Mouse (Mus musculus): ENCODE measurements around the gene Miox. TPM values are rescaled to one million over a fixed set of nuclear protein-coding genes. Genes with fewer than 3 reads are reported as not detected.

The Miox gene
- total and polyA plus RNA-seq, 3 experiments: not detected

- intact Hi-C loops (cut with DNase I): no loop called here
- DNase-seq: no peak
- H3K27me3 ChIP-seq (ENCODE audit: control insufficient read depth, insufficient read depth, low read length): no peaks in the 10 kb centered on the region
- H3K36me3 ChIP-seq (ENCODE audit: control insufficient read depth, insufficient read depth, low read length): no peaks in the 10 kb centered on the region
- no peaks in the 10 kb centered on the region for H3K79me2 ChIP-seq (replicated peaks; ENCODE audit: control insufficient read depth, insufficient read depth, low read length)
- 76% methylated on average over 17 of the region's 17 CpGs for WGBS
- H3K9ac ChIP-seq (ENCODE audit: low read depth, low read length): no peak overlapping the region
- H3K27ac ChIP-seq: no peak overlapping the region
- H3K4me3 ChIP-seq: no peak overlapping the region
- TF ChIP-seq EP300 (IDR thresholded peaks at IDR 0.05; ENCODE audit: insufficient read depth, low read depth, low read length): no peak
- TF ChIP-seq CTCF (IDR thresholded peaks at IDR 0.05): no peak
- TF ChIP-seq POLR2A (IDR thresholded peaks at IDR 0.05; ENCODE audit: insufficient read depth, low read depth, low read length): no peak
- H3K4me1 ChIP-seq (ENCODE audit: control insufficient read depth, insufficient read depth, low read length): no peaks in the 10 kb centered on the region
These were observed 758 bp downstream of the Miox start for GRCm38 (mm10) chr15:89334774-89335537.

GRCm38 (mm10) chr15:89336422-89336821, 2.2 kb downstream of the Miox start:
- Histone ChIP-seq H3K4me1 (ENCODE audit: control insufficient read depth, insufficient read depth, low read length) (no peaks in the 10 kb centered on the region), H3K27me3 (ENCODE audit: control insufficient read depth, insufficient read depth, low read length) (no peaks in the 10 kb centered on the region), H3K9ac (ENCODE audit: low read depth, low read length) (no peak overlapping the region), H3K36me3 (ENCODE audit: control insufficient read depth, insufficient read depth, low read length) (no peaks in the 10 kb centered on the region), H3K27ac (no peak overlapping the region), H3K79me2 (replicated peaks; ENCODE audit: control insufficient read depth, insufficient read depth, low read length) (no peaks in the 10 kb centered on the region), H3K4me3 (no peak overlapping the region)
- DNase-seq: no peak
- TF ChIP-seq CTCF (IDR thresholded peaks at IDR 0.05) (no peak), POLR2A (IDR thresholded peaks at IDR 0.05; ENCODE audit: insufficient read depth, low read depth, low read length) (no peak), EP300 (IDR thresholded peaks at IDR 0.05; ENCODE audit: insufficient read depth, low read depth, low read length) (no peak)
- intact Hi-C loops (cut with DNase I): no loop called here
- 84% methylated on average over 14 of the region's 14 CpGs for WGBS

- WGBS: 87% methylated on average over 2 of the region's 2 CpGs
- TF ChIP-seq POLR2A (IDR thresholded peaks at IDR 0.05; ENCODE audit: insufficient read depth, low read depth, low read length) (no peak), EP300 (IDR thresholded peaks at IDR 0.05; ENCODE audit: insufficient read depth, low read depth, low read length) (no peak), CTCF (IDR thresholded peaks at IDR 0.05) (no peak)
These were observed 5.5 kb downstream of the Miox start for GRCm38 (mm10) chr15:89339696-89340095.

GRCm38 (mm10) chr15:89340136-89340535, 5.9 kb downstream of the Miox start:
- H3K27ac ChIP-seq: no peak overlapping the region
- H3K4me3 ChIP-seq: no peak overlapping the region
- no peaks in the 10 kb centered on the region for H3K79me2 ChIP-seq (replicated peaks; ENCODE audit: control insufficient read depth, insufficient read depth, low read length)
- intact Hi-C loops (cut with DNase I): loop anchor here (5.0 kb wide), 1 partner anchor 192 kb away; no protein-coding TSS in a partner anchor
- no peaks in the 10 kb centered on the region for H3K4me1 ChIP-seq (ENCODE audit: control insufficient read depth, insufficient read depth, low read length)
- H3K9ac ChIP-seq (ENCODE audit: low read depth, low read length): no peak overlapping the region
- H3K27me3 ChIP-seq (ENCODE audit: control insufficient read depth, insufficient read depth, low read length): no peaks in the 10 kb centered on the region
- WGBS: 71% methylated on average over 3 of the region's 3 CpGs
- no peak for DNase-seq
- no peak for TF ChIP-seq POLR2A (IDR thresholded peaks at IDR 0.05; ENCODE audit: insufficient read depth, low read depth, low read length)
- TF ChIP-seq EP300 (IDR thresholded peaks at IDR 0.05; ENCODE audit: insufficient read depth, low read depth, low read length): no peak
- no peak for TF ChIP-seq CTCF (IDR thresholded peaks at IDR 0.05)
- H3K36me3 ChIP-seq (ENCODE audit: control insufficient read depth, insufficient read depth, low read length): no peaks in the 10 kb centered on the region

More at GRCm38 (mm10) chr15:89339696-89340095, 5.5 kb downstream of the Miox start:
- Histone ChIP-seq H3K27me3 (ENCODE audit: control insufficient read depth, insufficient read depth, low read length) (no peaks in the 10 kb centered on the region), H3K4me1 (ENCODE audit: control insufficient read depth, insufficient read depth, low read length) (no peaks in the 10 kb centered on the region), H3K79me2 (replicated peaks; ENCODE audit: control insufficient read depth, insufficient read depth, low read length) (no peaks in the 10 kb centered on the region), H3K36me3 (ENCODE audit: control insufficient read depth, insufficient read depth, low read length) (no peaks in the 10 kb centered on the region), H3K27ac (no peak overlapping the region), H3K4me3 (no peak overlapping the region), H3K9ac (ENCODE audit: low read depth, low read length) (no peak overlapping the region)
- no peak for DNase-seq
- intact Hi-C loops (cut with DNase I): loop anchor here (5.0 kb wide), 1 partner anchor 193 kb away; no protein-coding TSS in a partner anchor

- WGBS: 57% methylated on average over 1 of the region's 1 CpGs
- H3K27ac ChIP-seq: no peak overlapping the region
- H3K9ac ChIP-seq (ENCODE audit: low read depth, low read length): no peak overlapping the region
- no peaks in the 10 kb centered on the region for H3K4me1 ChIP-seq (ENCODE audit: control insufficient read depth, insufficient read depth, low read length)
- no peaks in the 10 kb centered on the region for H3K36me3 ChIP-seq (ENCODE audit: control insufficient read depth, insufficient read depth, low read length)
- no peak for DNase-seq
- H3K79me2 ChIP-seq (replicated peaks; ENCODE audit: control insufficient read depth, insufficient read depth, low read length): no peaks in the 10 kb centered on the region
- intact Hi-C loops (cut with DNase I): loop anchor here (5.0 kb wide), 1 partner anchor 191 kb away; no protein-coding TSS in a partner anchor
- no peak overlapping the region for H3K4me3 ChIP-seq
- no peaks in the 10 kb centered on the region for H3K27me3 ChIP-seq (ENCODE audit: control insufficient read depth, insufficient read depth, low read length)
- no peak for TF ChIP-seq EP300 (IDR thresholded peaks at IDR 0.05; ENCODE audit: insufficient read depth, low read depth, low read length)
- TF ChIP-seq POLR2A (IDR thresholded peaks at IDR 0.05; ENCODE audit: insufficient read depth, low read depth, low read length): no peak
- no peak for TF ChIP-seq CTCF (IDR thresholded peaks at IDR 0.05)
These were observed 7.5 kb downstream of the Miox start for GRCm38 (mm10) chr15:89341678-89342077.

- TF ChIP-seq CTCF (IDR thresholded peaks at IDR 0.05) (peak; percentile 75), EP300 (IDR thresholded peaks at IDR 0.05; ENCODE audit: insufficient read depth, low read depth, low read length) (no peak)
- Histone ChIP-seq H3K27ac (no peak overlapping the region), H3K79me2 (replicated peaks; ENCODE audit: control insufficient read depth, insufficient read depth, low read length) (no peaks in the 10 kb centered on the region), H3K4me3 (no peak overlapping the region), H3K36me3 (ENCODE audit: control insufficient read depth, insufficient read depth, low read length) (no peaks in the 10 kb centered on the region), H3K27me3 (ENCODE audit: control insufficient read depth, insufficient read depth, low read length) (no peaks in the 10 kb centered on the region), H3K9ac (ENCODE audit: low read depth, low read length) (no peak overlapping the region), H3K4me1 (ENCODE audit: control insufficient read depth, insufficient read depth, low read length) (no peaks in the 10 kb centered on the region)
- intact Hi-C loops (cut with DNase I): loop anchor here (5.0 kb wide), 1 partner anchor 189 kb away; no protein-coding TSS in a partner anchor
- no peak for DNase-seq
- WGBS: 77% methylated on average over 3 of the region's 3 CpGs
These were observed 9.1 kb downstream of the Miox start for GRCm38 (mm10) chr15:89343325-89343724.

All from heart, adult 2 months (tissue).